Mouse (Mus musculus): Measurements from ENCODE around the gene Elof1.

DNA sequence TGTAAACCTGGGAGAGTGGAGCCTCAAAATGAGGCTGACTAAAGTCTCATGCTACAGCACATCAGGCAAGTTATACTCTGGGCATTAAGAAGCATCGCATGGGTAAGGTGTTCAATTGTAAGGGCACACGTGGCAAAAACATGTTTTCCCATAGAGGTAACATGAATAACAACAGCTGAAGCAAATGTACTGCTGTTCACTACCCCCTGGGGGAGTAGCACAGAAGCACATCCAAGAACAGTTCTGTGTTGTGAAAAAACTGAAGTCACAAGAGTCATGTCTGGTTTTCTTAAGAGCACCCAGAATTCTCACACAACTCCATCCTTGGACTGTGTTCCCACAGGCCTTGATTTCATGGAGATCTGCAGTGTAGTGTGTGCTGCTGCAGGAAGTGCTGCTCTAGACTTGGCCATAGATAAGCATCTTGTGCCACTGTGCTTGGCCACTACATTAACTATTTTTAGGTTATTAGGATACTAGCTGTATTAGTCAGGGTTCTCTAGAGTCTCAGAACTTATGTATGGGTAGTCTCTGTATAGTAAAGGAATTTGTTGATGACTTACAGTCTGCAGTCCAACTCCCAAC, 29.8 kb downstream of the Elof1 start:
- TF ChIP-seq POLR2A (IDR thresholded peaks at IDR 0.05; ENCODE audit: low read depth, low read length) (no peak), CTCF (IDR thresholded peaks at IDR 0.05; ENCODE audit: extremely low read depth, insufficient read length, insufficient replicate concordance, low read depth, low read length) (no peak)
